Mouse (Mus musculus) brain, adult 2 months (tissue): ENCODE data around the gene Cmip.
A peak's percentile ranks its signal among the peaks of the same experiment; 100 is the strongest.

Experiments used
- DNase-seq: peaks from one replicate; pipeline ENCODE4 v3.0.0; 2011; ENCODE audit warnings: low read depth, low spot score

Cmip gene

GRCm38 (mm10) chr8:117257821-117258575 lies 1.1 kb downstream of the Cmip start:
- peak; percentile 52 for DNase-seq

- DNase-seq, result no peak
Measured at GRCm38 (mm10) chr8:117258576-117259040, 1.7 kb downstream of the Cmip start.

- DNase-seq, result no peak
Measured at GRCm38 (mm10) chr8:117259431-117260001, 2.7 kb downstream of the Cmip start.

- no peak for DNase-seq
Measured at GRCm38 (mm10) chr8:117260234-117260929, 3.5 kb downstream of the Cmip start.

GRCm38 (mm10) chr8:117260930-117261475 lies 4.1 kb downstream of the Cmip start:
- peak; percentile 50 for DNase-seq

GRCm38 (mm10) chr8:117261702-117262101 lies 4.8 kb downstream of the Cmip start:
- no peak for DNase-seq

- DNase-seq, result no peak
Measured at GRCm38 (mm10) chr8:117262685-117263084, 5.8 kb downstream of the Cmip start.

- DNase-seq, result no peak
Measured at GRCm38 (mm10) chr8:117263442-117263841, 6.6 kb downstream of the Cmip start.

GRCm38 (mm10) chr8:117265079-117265478 lies 8.2 kb downstream of the Cmip start:
- DNase-seq, result no peak

GRCm38 (mm10) chr8:117267403-117268129 lies 10.7 kb downstream of the Cmip start:
- DNase-seq, result no peak

GRCm38 (mm10) chr8:117278234-117278633 lies 21.4 kb downstream of the Cmip start:
- no peak for DNase-seq

GRCm38 (mm10) chr8:117278668-117279132 lies 21.8 kb downstream of the Cmip start:
- peak; percentile 82 for DNase-seq

- DNase-seq, result no peak
Measured at GRCm38 (mm10) chr8:117280488-117280887, 23.6 kb downstream of the Cmip start.

GRCm38 (mm10) chr8:117281676-117282075 lies 24.8 kb downstream of the Cmip start:
- no peak for DNase-seq

- no peak for DNase-seq
Measured at GRCm38 (mm10) chr8:117282141-117282950, 25.5 kb downstream of the Cmip start.

- peak; percentile 68 for DNase-seq
Measured at GRCm38 (mm10) chr8:117284768-117285484, 28.1 kb downstream of the Cmip start.

GRCm38 (mm10) chr8:117287966-117288365 lies 31.1 kb downstream of the Cmip start:
- no peak for DNase-seq

GRCm38 (mm10) chr8:117289016-117289415 lies 32.2 kb downstream of the Cmip start:
- peak; percentile 93 for DNase-seq

- no peak for DNase-seq
Measured at GRCm38 (mm10) chr8:117290506-117290905, 33.6 kb downstream of the Cmip start.

GRCm38 (mm10) chr8:117292262-117292661 lies 35.4 kb downstream of the Cmip start:
- DNase-seq, result peak; percentile 49
